Mouse (Mus musculus): ENCODE results near the gene Kirrel.

- TF ChIP-seq EP300 (IDR thresholded peaks at IDR 0.05) (no peak), CTCF (IDR thresholded peaks at IDR 0.05) (no peak)
Measured at GRCm38 (mm10) chr3:87159190-87159589, 15.4 kb downstream of the Kirrel start.

Data from lung, postnatal 0 days (tissue).